Mouse (Mus musculus): Measurements from ENCODE around the gene Dglucy. TPM values are rescaled to one million over a fixed set of nuclear protein-coding genes. Genes with fewer than 3 reads are reported as not detected.

The Dglucy gene
- polyA plus RNA-seq, 1 experiment from 2014 or later = 3.6 TPM

DNA sequence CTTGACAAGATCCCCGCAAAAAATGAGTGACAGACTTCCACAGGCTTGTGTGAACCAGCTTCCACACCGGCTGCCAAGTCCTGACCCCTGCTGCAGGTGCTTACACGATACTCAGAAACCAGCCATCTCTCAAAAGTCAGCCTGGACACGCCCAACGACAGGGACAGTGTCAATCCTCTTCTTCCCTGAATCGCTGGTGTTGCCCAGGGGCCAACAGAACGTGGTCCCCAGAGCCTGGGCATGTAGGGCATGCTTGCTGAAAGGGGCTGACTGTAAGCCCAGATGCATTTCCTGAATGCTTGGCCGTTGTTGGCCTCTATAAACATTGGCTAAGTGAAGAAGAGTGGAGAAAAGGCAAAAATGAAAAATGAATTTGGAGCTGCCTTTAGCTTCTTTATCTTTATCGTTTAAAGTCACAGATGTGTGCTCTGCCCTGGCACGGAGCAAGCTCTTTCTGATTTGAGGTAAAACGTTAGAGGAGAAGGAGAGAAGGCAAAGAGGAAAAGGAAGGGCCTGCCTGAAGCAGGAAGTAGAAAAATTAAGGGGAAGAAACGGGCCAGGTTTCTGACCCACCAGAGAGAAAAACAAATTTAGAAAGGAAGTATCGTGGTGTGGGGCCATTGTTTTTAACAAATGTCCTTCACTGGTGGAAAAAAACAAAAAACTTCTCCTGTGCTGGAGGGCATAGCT lies 14.4 kb upstream of the Dglucy start:
- WGBS = 75% methylated on average over 13 of the region's 13 CpGs
- peaks cover 16% of the 10 kb centered on the region for H3K4me1 ChIP-seq
- no peak overlapping the region for H3K4me2 ChIP-seq (replicated peaks)
- H3K9me3 ChIP-seq = no peaks in the 10 kb centered on the region
- peak overlapping the region; percentile 88 for H3K27ac ChIP-seq (replicated peaks)
- H3K9ac ChIP-seq (replicated peaks) = no peak overlapping the region
- no peak for ATAC-seq (replicated peaks)
- no peaks in the 10 kb centered on the region for H3K36me3 ChIP-seq
- no peaks in the 10 kb centered on the region for H3K27me3 ChIP-seq
- no peak overlapping the region for H3K4me3 ChIP-seq

DNA sequence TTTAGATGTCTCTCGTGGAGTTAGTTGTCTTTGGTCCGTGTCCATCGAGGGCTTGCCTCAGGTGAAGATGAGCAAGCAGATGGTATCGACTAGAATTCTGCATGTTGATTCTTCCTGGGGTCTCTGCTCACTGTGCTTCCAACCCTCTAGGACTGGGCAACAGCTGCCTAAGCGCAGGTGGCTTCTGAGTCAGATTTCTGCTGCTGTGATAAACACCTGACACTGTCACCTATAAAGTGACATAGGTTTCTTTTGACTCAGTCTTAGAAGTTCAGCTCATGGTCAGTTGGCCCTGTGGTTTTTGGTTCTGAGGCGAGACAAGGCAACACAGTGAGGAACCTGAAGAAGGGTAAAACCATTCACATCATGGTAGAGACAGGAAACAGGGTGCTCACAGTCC lies 9.0 kb upstream of the Dglucy start:
- Histone ChIP-seq H3K36me3 (no peaks in the 10 kb centered on the region), H3K27ac (replicated peaks) (no peak overlapping the region), H3K4me3 (no peak overlapping the region), H3K9me3 (no peaks in the 10 kb centered on the region), H3K4me2 (replicated peaks) (no peak overlapping the region), H3K4me1 (peaks cover 12% of the 10 kb centered on the region), H3K9ac (replicated peaks) (no peak overlapping the region), H3K27me3 (no peaks in the 10 kb centered on the region)
- no peak for ATAC-seq (replicated peaks)
- 92% methylated on average over 6 of the region's 6 CpGs for WGBS

DNA sequence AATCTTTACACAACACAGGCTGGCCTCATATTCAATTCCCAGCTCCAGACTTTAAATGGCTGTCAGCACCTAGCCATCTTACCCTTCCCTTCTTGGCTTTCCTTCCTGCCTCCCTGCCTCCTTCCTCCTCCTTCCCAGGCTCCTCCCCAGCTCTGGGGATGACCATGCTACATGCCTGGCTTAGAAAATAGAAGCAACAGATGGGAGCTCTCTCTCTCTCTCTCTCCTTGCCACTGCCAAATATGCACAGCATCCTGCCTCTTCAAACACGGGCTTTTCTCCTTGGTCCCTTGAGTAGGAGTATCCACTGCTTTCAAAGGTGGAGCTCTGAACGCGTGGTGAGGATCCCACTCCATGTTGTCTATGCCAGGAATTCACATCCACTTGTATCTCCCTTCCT lies 8.1 kb upstream of the Dglucy start:
- Histone ChIP-seq H3K36me3 (no peaks in the 10 kb centered on the region), H3K9ac (replicated peaks) (no peak overlapping the region), H3K27ac (replicated peaks) (no peak overlapping the region), H3K9me3 (no peaks in the 10 kb centered on the region), H3K4me1 (peaks cover 12% of the 10 kb centered on the region), H3K4me2 (replicated peaks) (no peak overlapping the region), H3K4me3 (no peak overlapping the region), H3K27me3 (no peaks in the 10 kb centered on the region)
- no peak for ATAC-seq (replicated peaks)
- WGBS = 85% methylated on average over 3 of the region's 3 CpGs

GRCm38 (mm10) chr12:100772230-100772984 lies 6.5 kb upstream of the Dglucy start:
- H3K9ac ChIP-seq (replicated peaks) = no peak overlapping the region
- H3K27me3 ChIP-seq = no peaks in the 10 kb centered on the region
- H3K4me1 ChIP-seq = peaks cover 12% of the 10 kb centered on the region
- H3K36me3 ChIP-seq = no peaks in the 10 kb centered on the region
- no peak overlapping the region for H3K4me3 ChIP-seq
- WGBS = 31% methylated on average over 7 of the region's 7 CpGs
- H3K27ac ChIP-seq (replicated peaks) = peak overlapping the region; percentile 59
- no peak overlapping the region for H3K4me2 ChIP-seq (replicated peaks)
- peak; percentile 73 for ATAC-seq (replicated peaks)
- H3K9me3 ChIP-seq = no peaks in the 10 kb centered on the region

DNA sequence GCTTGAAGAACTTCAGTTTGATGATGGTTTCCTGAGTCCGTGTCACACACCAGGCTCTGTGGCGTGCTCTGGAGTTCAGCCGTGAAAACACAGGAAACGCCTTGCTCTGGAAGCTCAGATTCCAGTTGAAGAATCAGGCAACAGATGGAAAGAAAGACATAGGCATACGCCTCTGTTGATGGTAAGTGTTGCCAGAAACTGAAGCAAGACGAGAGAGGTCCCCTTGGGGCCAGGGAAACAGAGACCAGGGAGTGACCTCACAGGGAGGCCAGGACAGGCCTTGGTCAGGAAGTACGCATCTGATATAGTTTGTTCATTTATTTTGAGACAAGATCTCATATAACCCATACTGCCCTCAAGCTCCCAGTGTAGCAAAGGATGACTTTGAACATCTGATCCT lies 4.1 kb upstream of the Dglucy start:
- Histone ChIP-seq H3K4me3 (no peak overlapping the region), H3K27me3 (no peaks in the 10 kb centered on the region), H3K9me3 (no peaks in the 10 kb centered on the region), H3K36me3 (no peaks in the 10 kb centered on the region), H3K4me2 (replicated peaks) (no peak overlapping the region), H3K27ac (replicated peaks) (no peak overlapping the region), H3K4me1 (peaks cover 27% of the 10 kb centered on the region), H3K9ac (replicated peaks) (no peak overlapping the region)
- no peak for ATAC-seq (replicated peaks)
- 81% methylated on average over 7 of the region's 7 CpGs for WGBS

DNA sequence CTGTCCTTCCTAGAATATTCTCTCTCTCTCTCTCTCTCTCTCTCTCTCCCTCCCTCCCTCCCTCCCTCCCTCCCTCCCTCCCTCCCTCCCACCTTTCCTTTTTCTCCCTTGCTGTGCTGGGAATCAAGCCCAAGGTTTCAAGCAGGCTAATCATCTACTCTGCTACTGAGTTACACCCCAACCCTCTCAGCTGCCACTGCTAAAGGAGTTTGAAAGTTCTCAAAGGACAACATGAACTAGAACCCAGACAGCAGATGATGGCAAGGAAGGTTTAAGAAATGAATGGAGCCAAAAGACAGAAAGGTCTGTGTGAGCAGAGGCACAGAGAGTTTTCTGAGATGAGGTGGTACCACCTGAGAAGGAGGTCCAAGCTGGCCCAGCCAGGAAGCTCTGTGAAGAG lies 3.6 kb upstream of the Dglucy start:
- no peaks in the 10 kb centered on the region for H3K9me3 ChIP-seq
- H3K4me2 ChIP-seq (replicated peaks) = no peak overlapping the region
- ATAC-seq (replicated peaks) = no peak
- H3K4me1 ChIP-seq = peaks cover 30% of the 10 kb centered on the region
- no peak overlapping the region for H3K9ac ChIP-seq (replicated peaks)
- H3K27me3 ChIP-seq = no peaks in the 10 kb centered on the region
- no peak overlapping the region for H3K27ac ChIP-seq (replicated peaks)
- no peak overlapping the region for H3K4me3 ChIP-seq
- no peaks in the 10 kb centered on the region for H3K36me3 ChIP-seq

GRCm38 (mm10) chr12:100775911-100776581 lies 2.8 kb upstream of the Dglucy start:
- no peak for ATAC-seq (replicated peaks)
- no peaks in the 10 kb centered on the region for H3K27me3 ChIP-seq
- peaks cover 33% of the 10 kb centered on the region for H3K4me1 ChIP-seq
- H3K27ac ChIP-seq (replicated peaks) = no peak overlapping the region
- H3K4me2 ChIP-seq (replicated peaks) = no peak overlapping the region
- H3K9ac ChIP-seq (replicated peaks) = no peak overlapping the region
- no peak overlapping the region for H3K4me3 ChIP-seq
- H3K9me3 ChIP-seq = no peaks in the 10 kb centered on the region
- WGBS = 80% methylated on average over 8 of the region's 8 CpGs
- no peaks in the 10 kb centered on the region for H3K36me3 ChIP-seq

GRCm38 (mm10) chr12:100776991-100777390 lies 1.9 kb upstream of the Dglucy start:
- Histone ChIP-seq H3K9me3 (no peaks in the 10 kb centered on the region), H3K27me3 (no peaks in the 10 kb centered on the region), H3K4me3 (no peak overlapping the region), H3K9ac (replicated peaks) (no peak overlapping the region), H3K4me1 (peaks cover 38% of the 10 kb centered on the region), H3K27ac (replicated peaks) (no peak overlapping the region), H3K36me3 (no peaks in the 10 kb centered on the region), H3K4me2 (replicated peaks) (no peak overlapping the region)
- WGBS = 92% methylated on average over 6 of the region's 6 CpGs
- no peak for ATAC-seq (replicated peaks)

DNA sequence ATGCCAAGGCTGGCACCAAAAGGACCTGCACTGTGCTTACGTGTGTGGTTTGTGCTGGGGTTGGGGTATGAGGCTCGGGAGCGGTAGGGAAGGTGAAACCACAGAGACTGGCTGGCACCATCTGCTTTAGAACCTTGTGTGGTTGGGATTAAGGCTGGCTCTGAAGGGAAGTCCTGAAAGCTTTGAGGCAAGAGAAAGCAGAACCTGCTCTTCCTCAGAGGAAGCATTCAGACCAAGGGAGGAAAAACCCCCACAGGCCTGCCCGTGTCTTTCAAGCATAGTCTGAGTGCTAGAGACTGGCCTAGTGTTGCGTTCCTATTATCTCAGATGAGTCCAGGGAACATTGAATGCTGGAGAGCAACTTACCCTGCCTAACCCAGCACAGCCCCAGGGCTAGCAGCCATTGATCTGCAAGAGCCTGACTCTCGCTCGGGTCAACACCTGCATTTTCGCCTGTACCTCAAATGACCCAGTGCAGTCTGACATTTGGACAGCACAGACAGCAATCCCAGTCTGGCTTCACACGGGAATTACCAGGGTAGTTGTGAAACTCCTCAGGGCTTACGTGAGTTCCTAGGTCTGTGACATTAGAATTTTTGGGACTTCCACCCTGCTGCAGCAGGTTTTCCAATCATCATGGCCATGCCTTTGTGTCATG lies 452 bp upstream of the Dglucy start:
- peak overlapping the region; percentile 35; the same call in 1 of the 2 replicates for H3K9ac ChIP-seq (replicated peaks)
- H3K4me1 ChIP-seq = peaks cover 34% of the 10 kb centered on the region
- peak overlapping the region; percentile 22; the same call in 1 of the 2 replicates for H3K4me3 ChIP-seq
- ATAC-seq (replicated peaks) = peak; percentile 17
- no peaks in the 10 kb centered on the region for H3K27me3 ChIP-seq
- H3K36me3 ChIP-seq = no peaks in the 10 kb centered on the region
- H3K9me3 ChIP-seq = no peaks in the 10 kb centered on the region
- peak overlapping the region; percentile 36 for H3K4me2 ChIP-seq (replicated peaks)
- 83% methylated on average over 10 of the region's 10 CpGs for WGBS
- peak overlapping the region; percentile 83 for H3K27ac ChIP-seq (replicated peaks)

DNA sequence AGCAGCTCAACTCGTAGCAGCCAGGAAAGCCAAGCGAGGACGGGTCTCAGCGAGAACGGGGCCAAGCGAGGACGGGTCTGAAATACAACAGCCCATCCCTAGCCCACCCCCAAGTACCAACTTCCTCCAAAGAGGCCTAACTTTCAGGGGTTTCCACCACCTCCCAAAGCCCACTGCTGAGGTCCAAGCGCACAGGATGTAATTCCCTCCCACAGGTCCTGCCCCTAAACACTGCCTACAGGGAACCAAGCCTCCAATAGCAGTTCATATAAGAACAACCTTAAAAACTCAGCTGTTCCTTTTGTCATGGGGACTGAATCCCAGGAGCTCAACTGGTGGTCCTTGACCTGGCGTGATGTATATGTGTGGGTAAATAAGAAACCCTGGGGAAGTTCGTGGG lies 1.6 kb downstream of the Dglucy start:
- H3K27ac ChIP-seq (replicated peaks) = no peak overlapping the region
- 97% methylated on average over 10 of the region's 10 CpGs for WGBS
- no peaks in the 10 kb centered on the region for H3K27me3 ChIP-seq
- H3K4me3 ChIP-seq = no peak overlapping the region
- no peaks in the 10 kb centered on the region for H3K9me3 ChIP-seq
- H3K4me2 ChIP-seq (replicated peaks) = no peak overlapping the region
- H3K4me1 ChIP-seq = peaks cover 32% of the 10 kb centered on the region
- no peak overlapping the region for H3K9ac ChIP-seq (replicated peaks)
- no peak for ATAC-seq (replicated peaks)
- H3K36me3 ChIP-seq = no peaks in the 10 kb centered on the region

- ATAC-seq (replicated peaks) = no peak; the same call in 1 of the 2 replicates
- no peak overlapping the region for H3K4me2 ChIP-seq (replicated peaks)
- H3K27ac ChIP-seq (replicated peaks) = peak overlapping the region; percentile 83
- H3K4me3 ChIP-seq = no peak overlapping the region
- H3K27me3 ChIP-seq = no peaks in the 10 kb centered on the region
- H3K9me3 ChIP-seq = no peaks in the 10 kb centered on the region
- no peak overlapping the region for H3K9ac ChIP-seq (replicated peaks)
- WGBS = 84% methylated on average over 13 of the region's 13 CpGs
- H3K4me1 ChIP-seq = peaks cover 32% of the 10 kb centered on the region
- H3K36me3 ChIP-seq = no peaks in the 10 kb centered on the region
These were observed 2.7 kb downstream of the Dglucy start for GRCm38 (mm10) chr12:100781428-100782120.

All from forebrain, embryonic 15.5 days (tissue).